Mouse (Mus musculus) c-Kit-negative CD71-positive TER-119-positive erythroid progenitor cells, embryonic 14.5 days (primary cell): ENCODE data around the gene Olfr1231.

Experiments
- DNase-seq: peaks from one replicate; pipeline ENCODE4 v3.0.0-alpha.2; 2013; ENCODE audit warnings: low read depth, low spot score

Olfr1231 gene

DNA sequence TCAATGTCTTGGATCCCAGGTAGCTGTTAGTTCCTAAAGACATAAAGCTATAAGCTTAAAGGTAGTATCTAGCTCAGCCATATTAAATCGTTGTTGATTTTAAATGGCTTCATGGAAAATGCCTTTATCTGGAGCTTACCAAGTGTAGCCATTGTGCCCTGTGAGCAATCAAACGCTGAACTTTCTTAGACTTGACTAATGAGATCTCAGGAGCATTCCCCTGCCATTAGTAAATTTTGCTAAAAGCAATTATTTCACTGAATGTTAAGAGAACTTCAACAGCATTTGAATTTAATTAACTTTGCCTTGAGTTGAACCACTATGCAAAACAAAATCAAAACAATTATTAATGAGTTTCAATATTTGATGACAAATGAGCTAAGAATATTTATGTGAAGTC is at the start of gene Olfr1231:
TSS of gene Olfr1231 (minus strand) at position 101 of the 400 bp plus-strand sequence.
- no peak for DNase-seq

DNA sequence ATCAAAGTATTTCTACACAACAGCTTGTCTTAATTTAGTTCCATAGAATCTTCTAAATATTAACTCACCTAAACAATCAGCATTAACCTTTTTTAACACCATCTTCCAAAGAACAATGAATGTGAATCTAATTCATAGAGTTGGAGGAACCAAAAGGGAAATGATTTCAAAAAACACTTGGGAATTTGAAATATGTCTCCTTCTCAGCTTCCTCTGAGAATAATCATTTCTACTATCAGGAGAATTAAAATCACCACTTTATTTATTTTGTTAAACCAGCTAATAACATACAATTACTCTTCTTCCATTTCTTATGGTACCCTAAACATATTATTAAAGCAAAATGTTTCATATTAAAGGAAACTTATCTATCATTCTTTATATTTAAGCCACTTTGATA is 35.4 kb upstream of the Olfr1231 start, which contains the start of gene Olfr1233:
TSS of gene Olfr1233 (minus strand) at position 101 of the 400 bp plus-strand sequence.
- no peak for DNase-seq

DNA sequence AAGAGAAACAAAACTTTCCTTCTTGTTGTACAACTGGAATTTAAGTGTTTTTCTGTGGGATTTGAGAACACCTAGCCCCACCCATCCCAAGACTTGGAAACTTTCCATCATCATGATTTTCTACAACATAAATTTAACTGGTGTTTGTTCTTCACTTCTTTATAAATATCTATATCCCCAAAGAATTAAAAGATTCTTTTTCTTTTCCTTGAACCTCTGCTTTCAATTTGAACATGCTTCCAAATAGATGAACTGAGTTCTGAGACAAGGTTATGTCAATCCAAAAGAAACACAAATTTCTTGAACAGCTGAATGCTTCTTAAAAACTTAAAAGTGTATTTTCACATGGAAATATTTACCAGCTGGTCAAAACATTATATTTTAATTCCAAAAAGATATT is 22.7 kb upstream of the Olfr1231 start, which contains the start of gene Olfr1232:
TSS of gene Olfr1232 (minus strand) at position 101 of the 400 bp plus-strand sequence.
- no peak for DNase-seq

DNA sequence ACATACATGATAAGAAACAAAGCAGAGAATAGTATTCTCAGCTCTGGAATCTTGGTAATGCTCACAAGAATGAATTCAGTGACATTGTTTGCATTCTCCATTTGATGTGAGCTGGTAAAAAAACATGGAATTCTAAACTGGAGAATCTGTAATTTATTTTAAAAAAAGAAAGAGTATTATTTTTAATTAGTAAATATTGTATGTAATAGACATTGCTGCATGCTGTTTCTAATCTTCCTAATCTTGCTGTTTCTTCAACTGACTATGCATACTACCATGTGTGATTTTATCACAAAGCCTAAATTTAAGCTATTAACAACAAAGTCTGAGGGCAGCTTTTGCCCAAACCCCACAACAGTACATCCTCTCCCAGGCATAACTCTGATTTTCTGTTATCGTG is 9.7 kb downstream of the Olfr1231 start, which contains the start of gene Olfr1230:
TSS of gene Olfr1230 (minus strand) at position 101 of the 400 bp plus-strand sequence.
- no peak for DNase-seq

DNA sequence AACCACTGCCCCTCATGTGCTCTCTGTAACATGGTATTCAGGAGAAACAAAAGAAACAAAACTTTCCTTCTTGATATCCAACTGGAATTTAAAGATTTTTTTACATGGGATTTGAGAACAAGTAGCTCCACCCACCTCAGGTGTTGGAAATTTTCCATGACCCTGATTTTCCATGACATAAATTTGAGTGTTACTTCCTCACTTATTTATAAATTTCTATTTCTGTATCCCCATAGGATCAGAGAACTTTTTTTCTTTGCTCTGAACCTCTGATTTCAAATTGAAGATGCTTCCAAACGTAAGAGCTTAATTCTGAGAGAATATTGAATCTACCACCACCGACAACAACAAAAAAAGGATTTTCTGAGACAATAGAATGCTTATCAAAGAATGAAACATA is 19.0 kb downstream of the Olfr1231 start, which contains the start of gene Olfr1229:
TSS of gene Olfr1229 (minus strand) at position 101 of the 400 bp plus-strand sequence.
- DNase-seq, result no peak

DNA sequence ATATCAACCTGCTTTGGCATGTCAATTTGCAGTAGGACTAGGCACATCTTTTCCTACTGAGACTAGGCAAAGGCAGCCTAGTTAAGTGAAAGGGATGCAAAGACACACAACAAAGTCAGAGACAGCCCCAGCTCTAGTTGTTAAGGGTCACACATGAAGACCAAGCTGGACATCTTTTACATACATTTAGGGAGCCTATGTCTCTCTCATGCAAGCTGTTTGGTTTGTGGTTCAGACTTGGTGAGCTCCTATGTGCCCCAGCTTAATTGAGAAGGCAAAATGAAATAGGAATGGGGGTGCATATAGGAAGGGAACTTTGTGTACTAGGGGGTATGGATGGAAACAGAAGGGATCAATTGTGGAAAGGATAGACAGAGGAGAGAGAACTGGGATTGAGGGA is 52.9 kb downstream of the Olfr1231 start, which contains the start of gene Olfr1228:
TSS of gene Olfr1228 (minus strand) at position 101 of the 400 bp plus-strand sequence.
- DNase-seq, result no peak
